Mouse (Mus musculus): ENCODE measurements around the gene Ccdc40.

Ccdc40 gene

GRCm38 (mm10) chr11:119228091-119228781 lies at the start of gene Ccdc40, which contains the start of gene Tbc1d16:
Ccdc40 (plus strand) TSS chr11:119228572.
Tbc1d16 (minus strand) TSS chr11:119228499.
- DNase-seq, result peak; percentile 84

- DNase-seq, result no peak
These were observed 47.4 kb upstream of the Ccdc40 start for GRCm38 (mm10) chr11:119180824-119181582.

GRCm38 (mm10) chr11:119181861-119182395 lies 46.4 kb upstream of the Ccdc40 start:
- no peak for DNase-seq

GRCm38 (mm10) chr11:119183684-119184310 lies 44.6 kb upstream of the Ccdc40 start:
- peak; percentile 32 for DNase-seq

- DNase-seq, result no peak
These were observed 42.0 kb upstream of the Ccdc40 start for GRCm38 (mm10) chr11:119186381-119186780.

- DNase-seq, result peak; percentile 90
These were observed 41.2 kb upstream of the Ccdc40 start for GRCm38 (mm10) chr11:119186989-119187799.

GRCm38 (mm10) chr11:119187800-119188197 lies 40.6 kb upstream of the Ccdc40 start:
- no peak for DNase-seq

GRCm38 (mm10) chr11:119188389-119188788 lies 40.0 kb upstream of the Ccdc40 start:
- no peak for DNase-seq

- DNase-seq, result no peak
These were observed 39.1 kb upstream of the Ccdc40 start for GRCm38 (mm10) chr11:119189319-119189718.

GRCm38 (mm10) chr11:119190498-119190897 lies 37.9 kb upstream of the Ccdc40 start:
- DNase-seq, result peak; percentile 83

- no peak for DNase-seq
These were observed 36.7 kb upstream of the Ccdc40 start for GRCm38 (mm10) chr11:119191606-119192081.

GRCm38 (mm10) chr11:119192176-119192575 lies 36.2 kb upstream of the Ccdc40 start:
- no peak for DNase-seq

GRCm38 (mm10) chr11:119192605-119193004 lies 35.8 kb upstream of the Ccdc40 start:
- DNase-seq, result no peak

- no peak for DNase-seq
These were observed 30.5 kb upstream of the Ccdc40 start for GRCm38 (mm10) chr11:119197618-119198563.

GRCm38 (mm10) chr11:119198564-119199232 lies 29.7 kb upstream of the Ccdc40 start:
- peak; percentile 78 for DNase-seq

- DNase-seq, result no peak
These were observed 29.2 kb upstream of the Ccdc40 start for GRCm38 (mm10) chr11:119199233-119199601.

GRCm38 (mm10) chr11:119203423-119203822 lies 24.9 kb upstream of the Ccdc40 start:
- DNase-seq, result peak; percentile 64

GRCm38 (mm10) chr11:119205738-119206137 lies 22.6 kb upstream of the Ccdc40 start:
- DNase-seq, result peak; percentile 40

- DNase-seq, result peak; percentile 80
These were observed 21.8 kb upstream of the Ccdc40 start for GRCm38 (mm10) chr11:119206562-119206961.

- no peak for DNase-seq
These were observed 20.4 kb upstream of the Ccdc40 start for GRCm38 (mm10) chr11:119207986-119208385.
